Mouse (Mus musculus): ENCODE measurements around the gene Gm6020. TPM values are rescaled to one million over a fixed set of nuclear protein-coding genes. Genes with fewer than 3 reads are reported as not detected.
"Not testable (repeated sequence)": the region's sequence is repeated elsewhere in the genome, so short reads cannot be mapped to it uniquely, and the experiment has no call there.

Gm6020 gene
- not detected in 2 replicates for polyA plus RNA-seq (2014; fragmentation: Nextera tagmentation; extraction: Ambion mirVana)

GRCm38 (mm10) chr19:61183590-61183989, at the start of gene Gm6020:
Gene Gm6020, plus strand, starts transcription at chr19:61183890.
- not testable (repeated sequence) for H3K27me3 ChIP-seq (ENCODE audit: control insufficient read depth, insufficient read depth, low read length); H3K4me3 ChIP-seq (ENCODE audit: low read length); H3K4me1 ChIP-seq (ENCODE audit: control insufficient read depth, insufficient read depth, low read length); H3K9me3 ChIP-seq (ENCODE audit: control insufficient read depth, low read length); H3K27ac ChIP-seq (ENCODE audit: low read depth, low read length); H3K36me3 ChIP-seq (ENCODE audit: control insufficient read depth, insufficient read depth, low read length); H3K4me2 ChIP-seq (replicated peaks; ENCODE audit: low read depth, low read length); ATAC-seq (ENCODE audit: low FRiP score, low TSS enrichment); H3K9ac ChIP-seq (ENCODE audit: low read depth, low read length)
- 86% methylated on average over 2 of the region's 2 CpGs for WGBS

- H3K4me1 ChIP-seq (ENCODE audit: control insufficient read depth, insufficient read depth, low read length), result peaks cover 8% of the 10 kb centered on the region
- no peak overlapping the region for H3K27ac ChIP-seq (ENCODE audit: low read depth, low read length)
- no peaks in the 10 kb centered on the region for H3K36me3 ChIP-seq (ENCODE audit: control insufficient read depth, insufficient read depth, low read length)
- no peaks in the 10 kb centered on the region for H3K9me3 ChIP-seq (ENCODE audit: control insufficient read depth, low read length)
- H3K4me2 ChIP-seq (replicated peaks; ENCODE audit: low read depth, low read length), result no peak overlapping the region
- no peaks in the 10 kb centered on the region for H3K27me3 ChIP-seq (ENCODE audit: control insufficient read depth, insufficient read depth, low read length)
- no peak for ATAC-seq (ENCODE audit: low FRiP score, low TSS enrichment)
- H3K4me3 ChIP-seq (ENCODE audit: low read length), result no peak overlapping the region
- no peak overlapping the region for H3K9ac ChIP-seq (ENCODE audit: low read depth, low read length)
Measured at GRCm38 (mm10) chr19:61138655-61139054, 45.0 kb upstream of the Gm6020 start.

GRCm38 (mm10) chr19:61140342-61141206, 43.1 kb upstream of the Gm6020 start, which contains the start of gene Zfp950:
Gene Zfp950, minus strand, starts transcription at chr19:61140840.
- Histone ChIP-seq H3K9ac (ENCODE audit: low read depth, low read length) (peak within 1 kb of the TSS; percentile 74), H3K27me3 (ENCODE audit: control insufficient read depth, insufficient read depth, low read length) (no peaks in the 10 kb centered on the region), H3K4me1 (ENCODE audit: control insufficient read depth, insufficient read depth, low read length) (peaks cover 8% of the 10 kb centered on the region), H3K9me3 (ENCODE audit: control insufficient read depth, low read length) (no peaks in the 10 kb centered on the region), H3K4me2 (replicated peaks; ENCODE audit: low read depth, low read length) (peak within 1 kb of the TSS; percentile 74), H3K4me3 (ENCODE audit: low read length) (peak within 1 kb of the TSS; percentile 89), H3K27ac (ENCODE audit: low read depth, low read length) (no peak within 1 kb of the TSS), H3K36me3 (ENCODE audit: control insufficient read depth, insufficient read depth, low read length) (no peaks in the 10 kb centered on the region)
- ATAC-seq (ENCODE audit: low FRiP score, low TSS enrichment), result peak; percentile 100
- whole genome bisulfite sequencing, result under 1% methylated on average over 18 of the region's 18 CpGs

- Histone ChIP-seq H3K27me3 (ENCODE audit: control insufficient read depth, insufficient read depth, low read length) (no peaks in the 10 kb centered on the region), H3K4me1 (ENCODE audit: control insufficient read depth, insufficient read depth, low read length) (peaks cover 8% of the 10 kb centered on the region), H3K4me2 (replicated peaks; ENCODE audit: low read depth, low read length) (peak overlapping the region; percentile 74), H3K9me3 (ENCODE audit: control insufficient read depth, low read length) (no peaks in the 10 kb centered on the region), H3K4me3 (ENCODE audit: low read length) (peak overlapping the region; percentile 89), H3K9ac (ENCODE audit: low read depth, low read length) (peak overlapping the region; percentile 37; the same call in 1 of the 2 replicates), H3K27ac (ENCODE audit: low read depth, low read length) (no peak overlapping the region), H3K36me3 (ENCODE audit: control insufficient read depth, insufficient read depth, low read length) (no peaks in the 10 kb centered on the region)
- ATAC-seq (ENCODE audit: low FRiP score, low TSS enrichment), result no peak
- WGBS, result 15% methylated on average over 4 of the region's 4 CpGs
Measured at GRCm38 (mm10) chr19:61141299-61141698, 42.4 kb upstream of the Gm6020 start.

GRCm38 (mm10) chr19:61151372-61151700, 32.4 kb upstream of the Gm6020 start:
- Histone ChIP-seq H3K4me1 (ENCODE audit: control insufficient read depth, insufficient read depth, low read length) (no peaks in the 10 kb centered on the region), H3K27ac (ENCODE audit: low read depth, low read length) (no peak overlapping the region), H3K27me3 (ENCODE audit: control insufficient read depth, insufficient read depth, low read length) (no peaks in the 10 kb centered on the region), H3K4me2 (replicated peaks; ENCODE audit: low read depth, low read length) (peak overlapping the region; percentile 74), H3K9me3 (ENCODE audit: control insufficient read depth, low read length) (no peaks in the 10 kb centered on the region), H3K36me3 (ENCODE audit: control insufficient read depth, insufficient read depth, low read length) (no peaks in the 10 kb centered on the region), H3K4me3 (ENCODE audit: low read length) (peak overlapping the region; percentile 41), H3K9ac (ENCODE audit: low read depth, low read length) (peak overlapping the region; percentile 48; the same call in 1 of the 2 replicates)
- 5% methylated on average over 8 of the region's 8 CpGs for WGBS
- peak; percentile 87 for ATAC-seq (ENCODE audit: low FRiP score, low TSS enrichment)

- no peak overlapping the region for H3K27ac ChIP-seq (ENCODE audit: low read depth, low read length)
- H3K36me3 ChIP-seq (ENCODE audit: control insufficient read depth, insufficient read depth, low read length), result no peaks in the 10 kb centered on the region
- peak overlapping the region; percentile 48; the same call in 1 of the 2 replicates for H3K9ac ChIP-seq (ENCODE audit: low read depth, low read length)
- peak overlapping the region; percentile 41 for H3K4me3 ChIP-seq (ENCODE audit: low read length)
- 5% methylated on average over 27 of the region's 27 CpGs for WGBS
- H3K9me3 ChIP-seq (ENCODE audit: control insufficient read depth, low read length), result no peaks in the 10 kb centered on the region
- H3K27me3 ChIP-seq (ENCODE audit: control insufficient read depth, insufficient read depth, low read length), result no peaks in the 10 kb centered on the region
- peak overlapping the region; percentile 74 for H3K4me2 ChIP-seq (replicated peaks; ENCODE audit: low read depth, low read length)
- ATAC-seq (ENCODE audit: low FRiP score, low TSS enrichment), result peak; percentile 85
- H3K4me1 ChIP-seq (ENCODE audit: control insufficient read depth, insufficient read depth, low read length), result no peaks in the 10 kb centered on the region
Measured at GRCm38 (mm10) chr19:61151701-61152420, 31.8 kb upstream of the Gm6020 start.

GRCm38 (mm10) chr19:61175756-61176324, 7.8 kb upstream of the Gm6020 start, which contains the start of gene Gm7102:
Gene Gm7102, minus strand, starts transcription at chr19:61176309.
- no peak within 1 kb of the TSS for H3K27ac ChIP-seq (ENCODE audit: low read depth, low read length)
- ATAC-seq (ENCODE audit: low FRiP score, low TSS enrichment), result 0 out of 2 replicates have a peak, but pooled peaks have one; percentile 43
- H3K4me1 ChIP-seq (ENCODE audit: control insufficient read depth, insufficient read depth, low read length), result no peaks in the 10 kb centered on the region
- no peaks in the 10 kb centered on the region for H3K27me3 ChIP-seq (ENCODE audit: control insufficient read depth, insufficient read depth, low read length)
- H3K36me3 ChIP-seq (ENCODE audit: control insufficient read depth, insufficient read depth, low read length), result no peaks in the 10 kb centered on the region
- peak within 1 kb of the TSS; percentile 35 for H3K4me3 ChIP-seq (ENCODE audit: low read length)
- peak within 1 kb of the TSS; percentile 57 for H3K4me2 ChIP-seq (replicated peaks; ENCODE audit: low read depth, low read length)
- H3K9ac ChIP-seq (ENCODE audit: low read depth, low read length), result peak within 1 kb of the TSS; percentile 52; the same call in 1 of the 2 replicates
- H3K9me3 ChIP-seq (ENCODE audit: control insufficient read depth, low read length), result no peaks in the 10 kb centered on the region
- 38% methylated on average over 39 of the region's 39 CpGs for WGBS

GRCm38 (mm10) chr19:61199316-61199715, 15.6 kb downstream of the Gm6020 start:
- Histone ChIP-seq H3K9ac (ENCODE audit: low read depth, low read length) (no peak overlapping the region), H3K9me3 (ENCODE audit: control insufficient read depth, low read length) (no peaks in the 10 kb centered on the region), H3K27me3 (ENCODE audit: control insufficient read depth, insufficient read depth, low read length) (no peaks in the 10 kb centered on the region), H3K4me2 (replicated peaks; ENCODE audit: low read depth, low read length) (no peak overlapping the region), H3K4me1 (ENCODE audit: control insufficient read depth, insufficient read depth, low read length) (no peaks in the 10 kb centered on the region), H3K4me3 (ENCODE audit: low read length) (no peak overlapping the region), H3K27ac (ENCODE audit: low read depth, low read length) (no peak overlapping the region), H3K36me3 (ENCODE audit: control insufficient read depth, insufficient read depth, low read length) (no peaks in the 10 kb centered on the region)
- ATAC-seq (ENCODE audit: low FRiP score, low TSS enrichment), result no peak
- WGBS, result 13% methylated on average over 13 of the region's 13 CpGs

All from kidney, embryonic 14.5 days (tissue).